Mouse (Mus musculus) heart, adult 11 months (tissue): ENCODE measurements around the gene Faap20.

ENCODE experiments used
- DNase-seq: peaks from one replicate; pipeline ENCODE4 v3.0.0; 2022

The Faap20 gene

GRCm38 (mm10) chr4:155288586-155288985, 39.0 kb downstream of the Faap20 start:
- no peak for DNase-seq

GRCm38 (mm10) chr4:155290045-155290444, 40.4 kb downstream of the Faap20 start:
- no peak for DNase-seq

GRCm38 (mm10) chr4:155292863-155293262, 43.3 kb downstream of the Faap20 start:
- no peak for DNase-seq

GRCm38 (mm10) chr4:155294381-155294780, 44.8 kb downstream of the Faap20 start:
- no peak for DNase-seq

GRCm38 (mm10) chr4:155295026-155295590, 45.5 kb downstream of the Faap20 start:
- DNase-seq, result no peak

GRCm38 (mm10) chr4:155295996-155296395, 46.4 kb downstream of the Faap20 start:
- no peak for DNase-seq

GRCm38 (mm10) chr4:155297057-155297456, 47.5 kb downstream of the Faap20 start:
- no peak for DNase-seq

GRCm38 (mm10) chr4:155298826-155299225, 49.2 kb downstream of the Faap20 start:
- no peak for DNase-seq

GRCm38 (mm10) chr4:155300421-155301097, 51.0 kb downstream of the Faap20 start:
- DNase-seq, result no peak

GRCm38 (mm10) chr4:155301098-155301447, 51.5 kb downstream of the Faap20 start:
- no peak for DNase-seq

- no peak for DNase-seq
These were observed 52.4 kb downstream of the Faap20 start for GRCm38 (mm10) chr4:155301965-155302364.

- no peak for DNase-seq
These were observed 55.0 kb downstream of the Faap20 start for GRCm38 (mm10) chr4:155304508-155305096.

GRCm38 (mm10) chr4:155305531-155306031, 56.0 kb downstream of the Faap20 start:
- DNase-seq, result no peak
